Mouse (Mus musculus) liver, embryonic 12.5 days (tissue): ENCODE results near the gene Sult5a1. TPM values are rescaled to one million over a fixed set of nuclear protein-coding genes. Genes with fewer than 3 reads are reported as not detected.
A peak's percentile ranks its signal among the peaks of the same experiment; 100 is the strongest.

Experiments used
- ATAC-seq: fragments of 200-750 bp; cut with Nextera tagmentation; 2 replicates; pipeline ENCODE4 v1.8.0; 2017; ENCODE audit warnings: moderate number of reproducible peaks, mild to moderate bottlenecking, moderate library complexity
- H3K27ac ChIP-seq: fragments of 300-500 bp; sonication (generic); 2 replicates; pipeline ENCODE4 v1.5.1; 2016; ENCODE audit warnings: mild to moderate bottlenecking
- H3K27me3 ChIP-seq: fragments of 300-500 bp; sonication (generic); replicated peaks from 2 replicates; pipeline ENCODE4 v1.6.1; 2016; ENCODE audit warnings: mild to moderate bottlenecking, moderate library complexity
- H3K36me3 ChIP-seq: fragments of 300-500 bp; sonication (generic); 2 replicates; pipeline ENCODE4 v1.6.1; 2016; ENCODE audit warnings: mild to moderate bottlenecking, moderate library complexity
- H3K4me1 ChIP-seq: fragments of 300-500 bp; sonication (generic); 2 replicates; pipeline ENCODE4 v1.6.1; 2016
- H3K4me2 ChIP-seq: fragments of 300-500 bp; sonication (generic); 2 replicates; pipeline ENCODE4 v1.6.1; 2016; ENCODE audit warnings: mild to moderate bottlenecking, moderate library complexity
- H3K4me3 ChIP-seq: fragments of 300-500 bp; sonication (generic); 2 replicates; pipeline ENCODE4 v1.5.1; 2016; ENCODE audit warnings: mild to moderate bottlenecking, moderate library complexity
- H3K9ac ChIP-seq: fragments of 300-500 bp; sonication (generic); 2 replicates; pipeline ENCODE4 v1.6.1; 2016; ENCODE audit warnings: mild to moderate bottlenecking, moderate library complexity
- H3K9me3 ChIP-seq: fragments of 300-500 bp; sonication (generic); replicated peaks from 2 replicates; pipeline ENCODE4 v1.6.1; 2016; ENCODE audit warnings: mild to moderate bottlenecking, moderate library complexity
- WGBS: fragments of 180-500 bp; shearing (Covaris S2); methylation state at CpG from one replicate; pipeline ENCODE4 v1.1.7; 2016; ENCODE audit not compliant: insufficient replicate concordance; 5-methylcytosine and 5-hydroxymethylcytosine counted together
- polyA plus RNA-seq: library from polyadenylated mRNA; unstranded; fragments of >200 nt; fragmentation: Nextera tagmentation; extraction: Ambion mirVana; gene quantifications from 2 replicates; pipeline ENCODE4 v1.2.1, GENCODE M21; 2016

Sult5a1 gene
- polyA plus RNA-seq, 1 experiment from 2014 or later = 1.7 TPM

DNA sequence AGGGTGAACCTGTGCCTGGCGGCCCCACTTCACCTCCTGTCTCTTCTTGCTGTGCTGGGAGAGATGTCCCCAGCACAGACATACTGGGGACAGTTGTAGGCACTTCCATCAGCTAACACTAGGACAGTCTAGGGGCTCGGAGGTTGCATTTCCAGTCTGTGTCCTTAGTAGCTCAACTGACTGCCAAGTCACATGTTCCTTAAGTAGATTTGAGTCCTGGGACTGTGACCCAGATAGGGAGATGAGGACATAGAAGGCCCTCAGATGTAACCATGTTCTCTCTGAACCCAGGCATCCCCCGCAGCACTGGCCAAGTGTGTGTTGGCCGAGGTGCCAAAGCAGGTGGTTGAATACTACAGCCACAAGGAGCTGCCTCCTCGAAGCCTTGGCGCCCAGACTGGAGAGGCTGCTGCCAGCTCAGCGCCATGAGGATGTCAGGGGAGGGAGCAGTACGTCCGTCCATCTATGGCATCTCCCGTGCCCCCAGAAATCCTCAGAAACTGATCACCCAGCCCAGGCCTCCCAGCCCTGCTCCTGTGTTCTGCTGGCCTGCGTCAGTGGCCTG, 23.9 kb downstream of the Sult5a1 start:
- H3K4me2 ChIP-seq = no peak overlapping the region
- no peak overlapping the region for H3K27ac ChIP-seq
- no peak overlapping the region for H3K4me3 ChIP-seq
- peaks cover 37% of the 10 kb centered on the region for H3K27me3 ChIP-seq
- ATAC-seq = no peak
- H3K36me3 ChIP-seq = no peaks in the 10 kb centered on the region; the same call in 1 of the 2 replicates
- WGBS = 68% methylated on average over 11 of the region's 11 CpGs
- no peaks in the 10 kb centered on the region for H3K4me1 ChIP-seq
- H3K9ac ChIP-seq = no peak overlapping the region
- H3K9me3 ChIP-seq = peaks cover 4% of the 10 kb centered on the region; the same call in 1 of the 2 replicates

GRCm38 (mm10) chr8:123132953-123133352, 25.2 kb downstream of the Sult5a1 start:
- Histone ChIP-seq H3K9ac (no peak overlapping the region), H3K27me3 (peaks cover 49% of the 10 kb centered on the region), H3K36me3 (no peaks in the 10 kb centered on the region; the same call in 1 of the 2 replicates), H3K4me3 (no peak overlapping the region), H3K4me2 (no peak overlapping the region), H3K4me1 (no peaks in the 10 kb centered on the region), H3K9me3 (peaks cover 4% of the 10 kb centered on the region; the same call in 1 of the 2 replicates), H3K27ac (no peak overlapping the region)
- 87% methylated on average over 2 of the region's 2 CpGs for WGBS
- ATAC-seq = no peak

- Histone ChIP-seq H3K4me2 (no peak overlapping the region), H3K9ac (no peak overlapping the region), H3K4me3 (no peak overlapping the region), H3K9me3 (peaks cover 4% of the 10 kb centered on the region; the same call in 1 of the 2 replicates), H3K27ac (no peak overlapping the region), H3K4me1 (peaks cover 7% of the 10 kb centered on the region), H3K27me3 (peaks cover 63% of the 10 kb centered on the region), H3K36me3 (no peaks in the 10 kb centered on the region; the same call in 1 of the 2 replicates)
- WGBS = 48% methylated on average over 9 of the region's 9 CpGs
- no peak for ATAC-seq
These were observed 27.1 kb downstream of the Sult5a1 start for GRCm38 (mm10) chr8:123131041-123131440.

GRCm38 (mm10) chr8:123126193-123126816, 31.8 kb downstream of the Sult5a1 start:
- Histone ChIP-seq H3K27me3 (peaks cover 85% of the 10 kb centered on the region), H3K36me3 (no peaks in the 10 kb centered on the region), H3K9me3 (no peaks in the 10 kb centered on the region), H3K4me2 (peak overlapping the region; percentile 36), H3K4me1 (peaks cover 9% of the 10 kb centered on the region), H3K27ac (no peak overlapping the region), H3K9ac (no peak overlapping the region), H3K4me3 (0 out of 2 replicates have a peak overlapping the region, but pooled peaks have one; percentile 3)
- ATAC-seq = peak; percentile 74
- WGBS = 11% methylated on average over 19 of the region's 19 CpGs

GRCm38 (mm10) chr8:123122670-123123069, 35.4 kb downstream of the Sult5a1 start:
- ATAC-seq = no peak
- no peak overlapping the region for H3K4me3 ChIP-seq
- peaks cover 26% of the 10 kb centered on the region for H3K4me1 ChIP-seq
- H3K9ac ChIP-seq = no peak overlapping the region
- H3K27me3 ChIP-seq = peaks cover 76% of the 10 kb centered on the region
- no peak overlapping the region for H3K4me2 ChIP-seq
- no peaks in the 10 kb centered on the region for H3K36me3 ChIP-seq
- H3K9me3 ChIP-seq = no peaks in the 10 kb centered on the region
- WGBS = 71% methylated on average over 5 of the region's 5 CpGs
- H3K27ac ChIP-seq = no peak overlapping the region

DNA sequence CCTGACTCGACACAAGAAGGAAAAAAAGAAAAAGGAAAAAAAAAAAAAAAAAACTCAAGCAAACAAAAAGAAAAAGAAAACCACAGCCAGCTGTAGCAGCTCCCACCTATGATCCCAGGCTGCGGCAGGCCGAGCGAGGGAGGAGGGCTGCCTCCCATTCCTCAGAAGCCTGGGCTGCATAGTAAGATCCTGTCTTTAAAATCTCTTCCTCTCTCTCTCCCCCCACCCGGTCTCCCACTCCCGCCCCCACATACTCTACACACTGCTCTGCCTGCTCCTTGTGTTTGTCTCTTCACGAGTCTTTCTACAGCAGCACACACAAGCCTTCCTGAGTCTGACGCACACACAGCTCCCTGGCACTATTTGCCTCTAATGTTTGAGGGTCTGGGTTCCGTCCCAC, 36.1 kb downstream of the Sult5a1 start:
- no peak for ATAC-seq
- WGBS = 56% methylated on average over 9 of the region's 9 CpGs
- H3K4me1 ChIP-seq = peaks cover 32% of the 10 kb centered on the region
- no peak overlapping the region for H3K27ac ChIP-seq
- no peaks in the 10 kb centered on the region for H3K9me3 ChIP-seq
- no peak overlapping the region for H3K9ac ChIP-seq
- no peak overlapping the region for H3K4me2 ChIP-seq
- H3K4me3 ChIP-seq = no peak overlapping the region
- H3K27me3 ChIP-seq = peaks cover 76% of the 10 kb centered on the region
- H3K36me3 ChIP-seq = no peaks in the 10 kb centered on the region

GRCm38 (mm10) chr8:123117744-123118143, 40.4 kb downstream of the Sult5a1 start:
- Histone ChIP-seq H3K27me3 (peaks cover 55% of the 10 kb centered on the region), H3K9ac (peak overlapping the region; percentile 60), H3K4me1 (peaks cover 55% of the 10 kb centered on the region), H3K4me2 (peak overlapping the region; percentile 98), H3K4me3 (peak overlapping the region; percentile 64), H3K36me3 (no peaks in the 10 kb centered on the region), H3K9me3 (no peaks in the 10 kb centered on the region), H3K27ac (no peak overlapping the region)
- WGBS = 3% methylated on average over 17 of the region's 17 CpGs
- no peak for ATAC-seq

GRCm38 (mm10) chr8:123117127-123117731, 40.9 kb downstream of the Sult5a1 start, which contains the start of gene Cpne7:
TSS of gene Cpne7 (plus strand) at chr8:123117374.
- H3K4me3 ChIP-seq = peak within 1 kb of the TSS; percentile 64
- peaks cover 50% of the 10 kb centered on the region for H3K27me3 ChIP-seq
- peaks cover 55% of the 10 kb centered on the region for H3K4me1 ChIP-seq
- H3K9ac ChIP-seq = peak within 1 kb of the TSS; percentile 60
- peak within 1 kb of the TSS; percentile 98 for H3K4me2 ChIP-seq
- ATAC-seq = peak; percentile 77
- H3K9me3 ChIP-seq = no peaks in the 10 kb centered on the region
- no peaks in the 10 kb centered on the region for H3K36me3 ChIP-seq
- WGBS = 1% methylated on average over 51 of the region's 51 CpGs
- H3K27ac ChIP-seq = no peak within 1 kb of the TSS

DNA sequence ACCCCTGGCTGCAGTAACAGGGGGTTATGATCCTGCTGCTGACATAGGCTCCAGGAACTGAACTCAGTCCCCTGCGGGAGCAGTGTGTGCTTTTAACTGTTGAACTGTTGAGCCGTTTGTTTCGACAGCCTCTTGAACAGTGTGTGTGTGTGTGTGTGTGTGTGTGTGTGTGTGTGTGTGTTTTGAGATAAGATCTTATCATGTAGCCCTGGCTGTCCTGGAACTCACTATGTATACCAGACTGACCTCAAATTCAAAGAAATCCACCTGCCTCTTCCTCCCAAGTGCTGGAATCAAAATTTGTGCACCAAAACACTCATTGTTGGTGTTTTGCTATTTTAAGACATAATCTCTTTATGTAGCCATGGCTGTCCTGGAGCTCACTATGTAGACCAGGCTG, 43.5 kb downstream of the Sult5a1 start:
- peaks cover 62% of the 10 kb centered on the region for H3K4me1 ChIP-seq
- peak overlapping the region; percentile 51; the same call in 1 of the 2 replicates for H3K27ac ChIP-seq
- 8% methylated on average over 3 of the region's 3 CpGs for WGBS
- no peak for ATAC-seq
- H3K4me2 ChIP-seq = no peak overlapping the region
- H3K4me3 ChIP-seq = no peak overlapping the region
- no peaks in the 10 kb centered on the region for H3K9me3 ChIP-seq
- H3K9ac ChIP-seq = 0 out of 2 replicates have a peak overlapping the region, but pooled peaks have one; percentile 12
- H3K36me3 ChIP-seq = no peaks in the 10 kb centered on the region
- peaks cover 42% of the 10 kb centered on the region for H3K27me3 ChIP-seq

DNA sequence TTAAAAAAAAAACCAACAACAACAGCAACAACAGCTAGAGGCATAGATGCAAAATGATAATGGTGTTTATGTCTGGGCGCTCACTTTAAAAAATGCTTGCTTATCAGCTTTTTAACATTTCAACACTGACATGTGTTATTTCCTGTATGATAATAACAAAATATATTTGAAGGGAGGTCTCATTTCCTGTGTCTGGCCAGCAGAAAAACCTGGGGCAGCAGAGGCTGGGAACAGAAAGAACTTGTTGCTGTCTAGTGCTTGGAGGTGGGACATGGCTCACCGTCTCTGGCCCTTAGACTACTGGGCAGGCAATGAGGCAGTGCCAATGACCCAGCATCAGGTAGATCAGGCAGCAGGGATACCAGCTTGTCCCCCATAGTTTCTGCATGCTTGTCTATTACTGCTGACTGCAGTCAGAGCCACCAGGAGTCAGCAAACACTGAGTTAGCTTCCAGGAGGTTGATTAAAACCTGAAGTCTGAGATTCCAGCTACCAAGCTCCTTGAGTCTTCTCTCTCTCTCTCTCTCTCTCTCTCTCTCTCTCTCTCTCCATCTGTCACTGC, 44.1 kb downstream of the Sult5a1 start:
- H3K4me2 ChIP-seq = no peak overlapping the region
- WGBS = 16% methylated on average over 2 of the region's 2 CpGs
- ATAC-seq = no peak

GRCm38 (mm10) chr8:123112892-123113291, 45.2 kb downstream of the Sult5a1 start:
- Histone ChIP-seq H3K27me3 (peaks cover 29% of the 10 kb centered on the region), H3K4me3 (no peak overlapping the region), H3K27ac (no peak overlapping the region), H3K4me1 (peaks cover 46% of the 10 kb centered on the region), H3K4me2 (no peak overlapping the region), H3K36me3 (no peaks in the 10 kb centered on the region), H3K9me3 (no peaks in the 10 kb centered on the region), H3K9ac (no peak overlapping the region)
- 68% methylated on average over 9 of the region's 9 CpGs for WGBS
- ATAC-seq = no peak

More for the DNA sequence above, 44.1 kb downstream of the Sult5a1 start:
- Histone ChIP-seq H3K36me3 (no peaks in the 10 kb centered on the region), H3K9ac (0 out of 2 replicates have a peak overlapping the region, but pooled peaks have one; percentile 12), H3K27ac (peak overlapping the region; percentile 51; the same call in 1 of the 2 replicates), H3K9me3 (no peaks in the 10 kb centered on the region), H3K4me1 (peaks cover 57% of the 10 kb centered on the region), H3K27me3 (peaks cover 36% of the 10 kb centered on the region), H3K4me3 (no peak overlapping the region)

GRCm38 (mm10) chr8:123110649-123111048, 47.5 kb downstream of the Sult5a1 start:
- H3K4me3 ChIP-seq = no peak overlapping the region
- 5% methylated on average over 4 of the region's 4 CpGs for WGBS
- no peak overlapping the region for H3K9ac ChIP-seq
- H3K36me3 ChIP-seq = peaks cover 2% of the 10 kb centered on the region
- no peaks in the 10 kb centered on the region for H3K9me3 ChIP-seq
- no peak overlapping the region for H3K4me2 ChIP-seq
- ATAC-seq = peak; percentile 57
- H3K27me3 ChIP-seq = peaks cover 7% of the 10 kb centered on the region
- H3K4me1 ChIP-seq = peaks cover 24% of the 10 kb centered on the region
- no peak overlapping the region for H3K27ac ChIP-seq
